Mouse (Mus musculus): ENCODE data around the gene Exosc10. TPM values are rescaled to one million over a fixed set of nuclear protein-coding genes. Genes with fewer than 3 reads are reported as not detected.

The Exosc10 gene
- polyA plus RNA-seq, 1 experiment from 2014 or later = 115 TPM

- H3K4me1 ChIP-seq = peaks cover 14% of the 10 kb centered on the region
- no peak overlapping the region for H3K27ac ChIP-seq
- H3K27me3 ChIP-seq (ENCODE audit: low read depth, poor library complexity, severe bottlenecking) = no peaks in the 10 kb centered on the region
- H3K36me3 ChIP-seq = peaks cover 23% of the 10 kb centered on the region
- DNase-seq (ENCODE audit: low spot score) = no peak
- 84% methylated on average over 9 of the region's 9 CpGs for WGBS
- no peak overlapping the region for H3K4me3 ChIP-seq
- H3K9me3 ChIP-seq (replicated peaks) = no peaks in the 10 kb centered on the region
Measured at GRCm38 (mm10) chr4:148586648-148587047, 28.4 kb downstream of the Exosc10 start.

- Histone ChIP-seq H3K27me3 (ENCODE audit: low read depth, poor library complexity, severe bottlenecking) (no peaks in the 10 kb centered on the region), H3K4me1 (peaks cover 33% of the 10 kb centered on the region), H3K9me3 (replicated peaks) (no peaks in the 10 kb centered on the region), H3K27ac (no peak overlapping the region), H3K4me3 (no peak overlapping the region), H3K36me3 (peaks cover 20% of the 10 kb centered on the region)
- 90% methylated on average over 9 of the region's 9 CpGs for WGBS
- DNase-seq (ENCODE audit: low spot score) = no peak
Measured at GRCm38 (mm10) chr4:148588793-148589192, 30.6 kb downstream of the Exosc10 start.

- peaks cover 28% of the 10 kb centered on the region for H3K36me3 ChIP-seq
- peaks cover 35% of the 10 kb centered on the region for H3K4me1 ChIP-seq
- no peaks in the 10 kb centered on the region for H3K27me3 ChIP-seq (ENCODE audit: low read depth, poor library complexity, severe bottlenecking)
- 62% methylated on average over 7 of the region's 8 CpGs for WGBS
- H3K27ac ChIP-seq = no peak overlapping the region
- no peak for DNase-seq (ENCODE audit: low spot score)
- H3K4me3 ChIP-seq = no peak overlapping the region
- no peaks in the 10 kb centered on the region for H3K9me3 ChIP-seq (replicated peaks)
Measured at GRCm38 (mm10) chr4:148589565-148589964, 31.3 kb downstream of the Exosc10 start.

GRCm38 (mm10) chr4:148590421-148591170 lies 32.4 kb downstream of the Exosc10 start:
- peak overlapping the region; percentile 89 for H3K4me3 ChIP-seq
- H3K27ac ChIP-seq = peak overlapping the region; percentile 89

GRCm38 (mm10) chr4:148591171-148591630 lies 33.0 kb downstream of the Exosc10 start, which contains the start of gene Srm:
Srm (plus strand) TSS chr4:148591503.
- peak within 1 kb of the TSS; percentile 89 for H3K27ac ChIP-seq
- H3K4me3 ChIP-seq = peak within 1 kb of the TSS; percentile 89
- H3K36me3 ChIP-seq = peaks cover 45% of the 10 kb centered on the region
- WGBS = under 1% methylated on average over 50 of the region's 50 CpGs
- H3K9me3 ChIP-seq (replicated peaks) = no peaks in the 10 kb centered on the region
- peaks cover 35% of the 10 kb centered on the region for H3K4me1 ChIP-seq
- DNase-seq (ENCODE audit: low spot score) = peak; percentile 96
- no peaks in the 10 kb centered on the region for H3K27me3 ChIP-seq (ENCODE audit: low read depth, poor library complexity, severe bottlenecking)

More at GRCm38 (mm10) chr4:148590421-148591170, 32.4 kb downstream of the Exosc10 start:
- peaks cover 35% of the 10 kb centered on the region for H3K4me1 ChIP-seq
- no peaks in the 10 kb centered on the region for H3K27me3 ChIP-seq (ENCODE audit: low read depth, poor library complexity, severe bottlenecking)
- peaks cover 39% of the 10 kb centered on the region for H3K36me3 ChIP-seq
- 8% methylated on average over 18 of the region's 18 CpGs for WGBS
- H3K9me3 ChIP-seq (replicated peaks) = no peaks in the 10 kb centered on the region
- peak; percentile 49 for DNase-seq (ENCODE audit: low spot score)

GRCm38 (mm10) chr4:148591637-148592380 lies 33.6 kb downstream of the Exosc10 start:
- no peak for DNase-seq (ENCODE audit: low spot score)
- WGBS = under 1% methylated on average over 53 of the region's 53 CpGs
- no peaks in the 10 kb centered on the region for H3K9me3 ChIP-seq (replicated peaks)
- no peaks in the 10 kb centered on the region for H3K27me3 ChIP-seq (ENCODE audit: low read depth, poor library complexity, severe bottlenecking)
- H3K36me3 ChIP-seq = peaks cover 51% of the 10 kb centered on the region
- H3K4me3 ChIP-seq = peak overlapping the region; percentile 89
- H3K4me1 ChIP-seq = peaks cover 35% of the 10 kb centered on the region
- peak overlapping the region; percentile 89 for H3K27ac ChIP-seq

- no peaks in the 10 kb centered on the region; the same call in 1 of the 2 replicates for H3K9me3 ChIP-seq (replicated peaks)
- no peak overlapping the region for H3K4me3 ChIP-seq
- H3K27ac ChIP-seq = no peak overlapping the region
- H3K27me3 ChIP-seq (ENCODE audit: low read depth, poor library complexity, severe bottlenecking) = no peaks in the 10 kb centered on the region
- 95% methylated on average over 11 of the region's 11 CpGs for WGBS
- H3K4me1 ChIP-seq = peaks cover 35% of the 10 kb centered on the region
- DNase-seq (ENCODE audit: low spot score) = no peak
- H3K36me3 ChIP-seq = peaks cover 73% of the 10 kb centered on the region
Measured at GRCm38 (mm10) chr4:148593996-148594395, 35.8 kb downstream of the Exosc10 start.

GRCm38 (mm10) chr4:148595916-148596315 lies 37.7 kb downstream of the Exosc10 start:
- H3K9me3 ChIP-seq (replicated peaks) = no peaks in the 10 kb centered on the region; the same call in 1 of the 2 replicates
- peaks cover 86% of the 10 kb centered on the region for H3K36me3 ChIP-seq
- no peaks in the 10 kb centered on the region for H3K27me3 ChIP-seq (ENCODE audit: low read depth, poor library complexity, severe bottlenecking)
- WGBS = 92% methylated on average over 6 of the region's 6 CpGs
- H3K4me3 ChIP-seq = no peak overlapping the region
- no peak overlapping the region for H3K27ac ChIP-seq
- H3K4me1 ChIP-seq = peaks cover 26% of the 10 kb centered on the region
- no peak for DNase-seq (ENCODE audit: low spot score)

GRCm38 (mm10) chr4:148596731-148597130 lies 38.5 kb downstream of the Exosc10 start:
- Histone ChIP-seq H3K4me1 (peaks cover 21% of the 10 kb centered on the region), H3K36me3 (peaks cover 84% of the 10 kb centered on the region), H3K27me3 (ENCODE audit: low read depth, poor library complexity, severe bottlenecking) (no peaks in the 10 kb centered on the region), H3K9me3 (replicated peaks) (no peaks in the 10 kb centered on the region; the same call in 1 of the 2 replicates), H3K27ac (no peak overlapping the region), H3K4me3 (no peak overlapping the region)
- DNase-seq (ENCODE audit: low spot score) = no peak
- WGBS = 96% methylated on average over 3 of the region's 3 CpGs

- H3K36me3 ChIP-seq = peaks cover 68% of the 10 kb centered on the region
- no peak for DNase-seq (ENCODE audit: low spot score)
- 0 out of 2 replicates have a peak, but pooled peaks cover 2% of the 10 kb centered on the region for H3K4me1 ChIP-seq
- H3K27ac ChIP-seq = no peak overlapping the region
- H3K4me3 ChIP-seq = no peak overlapping the region
- no peaks in the 10 kb centered on the region; the same call in 1 of the 2 replicates for H3K9me3 ChIP-seq (replicated peaks)
- no peaks in the 10 kb centered on the region for H3K27me3 ChIP-seq (ENCODE audit: low read depth, poor library complexity, severe bottlenecking)
- WGBS = 95% methylated on average over 12 of the region's 12 CpGs
Measured at GRCm38 (mm10) chr4:148598826-148599225, 40.6 kb downstream of the Exosc10 start.

GRCm38 (mm10) chr4:148600316-148600715 lies 42.1 kb downstream of the Exosc10 start:
- no peak overlapping the region for H3K27ac ChIP-seq
- DNase-seq (ENCODE audit: low spot score) = no peak
- H3K36me3 ChIP-seq = peaks cover 53% of the 10 kb centered on the region
- WGBS = 89% methylated on average over 4 of the region's 4 CpGs
- H3K27me3 ChIP-seq (ENCODE audit: low read depth, poor library complexity, severe bottlenecking) = no peaks in the 10 kb centered on the region
- no peaks in the 10 kb centered on the region; the same call in 1 of the 2 replicates for H3K4me1 ChIP-seq
- no peaks in the 10 kb centered on the region; the same call in 1 of the 2 replicates for H3K9me3 ChIP-seq (replicated peaks)
- no peak overlapping the region for H3K4me3 ChIP-seq

GRCm38 (mm10) chr4:148601871-148602270 lies 43.6 kb downstream of the Exosc10 start:
- Histone ChIP-seq H3K4me1 (no peaks in the 10 kb centered on the region; the same call in 1 of the 2 replicates), H3K9me3 (replicated peaks) (no peaks in the 10 kb centered on the region; the same call in 1 of the 2 replicates), H3K27me3 (ENCODE audit: low read depth, poor library complexity, severe bottlenecking) (no peaks in the 10 kb centered on the region), H3K27ac (no peak overlapping the region), H3K4me3 (no peak overlapping the region), H3K36me3 (peaks cover 37% of the 10 kb centered on the region)
- 86% methylated on average over 4 of the region's 4 CpGs for WGBS
- no peak for DNase-seq (ENCODE audit: low spot score)

Data from limb, embryonic 10.5 days (tissue).